Mouse (Mus musculus): Measurements from ENCODE around the gene Atp6v1g1.

Atp6v1g1 gene

DNA sequence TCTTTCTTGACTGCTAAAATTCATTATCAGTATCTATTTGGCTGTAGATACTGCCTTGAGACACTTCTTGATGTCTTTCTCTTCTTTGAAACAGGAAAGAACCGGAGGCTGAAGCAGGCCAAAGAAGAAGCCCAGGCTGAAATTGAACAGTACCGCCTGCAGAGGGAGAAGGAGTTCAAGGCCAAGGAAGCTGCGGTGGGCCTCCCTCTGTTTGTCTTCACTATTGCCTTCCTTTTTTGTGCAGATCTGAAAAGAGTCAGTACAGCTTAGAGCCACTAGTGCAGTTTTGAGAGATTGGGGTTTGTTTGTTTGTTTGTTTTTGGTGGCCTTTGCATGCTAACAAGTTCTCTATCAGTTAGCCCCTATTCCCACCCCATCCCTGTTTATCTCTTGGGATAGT is 3.9 kb downstream of the Atp6v1g1 start:
- DNase-seq = no peak

DNA sequence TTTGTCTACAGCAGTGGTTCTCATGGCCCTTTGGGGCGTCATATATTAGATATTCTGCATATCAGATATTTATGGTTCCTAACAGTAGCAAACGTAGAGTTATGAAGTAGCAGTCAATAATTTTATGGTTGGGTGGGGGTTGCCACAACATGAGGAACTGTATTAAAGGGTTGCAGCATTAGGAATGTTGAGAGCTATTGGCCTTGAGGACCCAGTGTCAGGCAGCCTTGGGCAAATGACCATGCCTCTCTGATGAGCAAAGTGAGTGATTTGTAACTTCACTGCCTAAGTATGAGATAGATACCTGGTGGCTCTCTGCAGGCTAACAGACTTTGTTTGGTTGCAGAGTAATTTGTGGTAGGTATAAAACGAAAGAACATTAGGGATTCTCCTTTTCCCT is 6.3 kb downstream of the Atp6v1g1 start:
- no peak for DNase-seq

- DNase-seq = no peak
Measured at GRCm38 (mm10) chr4:63552865-63553264, 8.3 kb downstream of the Atp6v1g1 start.

- no peak for DNase-seq
Measured at GRCm38 (mm10) chr4:63553789-63554576, 9.4 kb downstream of the Atp6v1g1 start.

GRCm38 (mm10) chr4:63554616-63555015 is 10.0 kb downstream of the Atp6v1g1 start:
- DNase-seq = no peak

DNA sequence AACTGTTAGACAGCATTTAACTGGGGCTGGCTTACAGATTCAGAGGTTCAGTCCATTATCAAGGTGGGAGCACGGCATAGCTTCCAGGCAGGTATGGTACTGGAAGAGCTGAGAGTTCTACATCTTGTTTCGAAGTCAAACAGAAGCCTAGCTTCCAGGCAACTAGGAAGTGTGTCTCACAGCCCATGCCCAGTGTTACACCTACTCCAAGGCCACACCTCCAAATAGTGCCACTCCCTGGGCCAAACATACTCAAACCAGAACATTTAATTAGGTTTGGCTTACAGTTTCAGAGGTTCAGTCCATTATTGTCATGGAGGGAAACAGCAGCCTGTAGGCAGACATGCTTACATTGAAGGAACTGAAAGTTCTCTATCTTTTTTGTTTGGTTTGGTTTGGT is 10.5 kb downstream of the Atp6v1g1 start:
- DNase-seq = no peak

GRCm38 (mm10) chr4:63556665-63557064 is 12.1 kb downstream of the Atp6v1g1 start:
- no peak for DNase-seq

DNA sequence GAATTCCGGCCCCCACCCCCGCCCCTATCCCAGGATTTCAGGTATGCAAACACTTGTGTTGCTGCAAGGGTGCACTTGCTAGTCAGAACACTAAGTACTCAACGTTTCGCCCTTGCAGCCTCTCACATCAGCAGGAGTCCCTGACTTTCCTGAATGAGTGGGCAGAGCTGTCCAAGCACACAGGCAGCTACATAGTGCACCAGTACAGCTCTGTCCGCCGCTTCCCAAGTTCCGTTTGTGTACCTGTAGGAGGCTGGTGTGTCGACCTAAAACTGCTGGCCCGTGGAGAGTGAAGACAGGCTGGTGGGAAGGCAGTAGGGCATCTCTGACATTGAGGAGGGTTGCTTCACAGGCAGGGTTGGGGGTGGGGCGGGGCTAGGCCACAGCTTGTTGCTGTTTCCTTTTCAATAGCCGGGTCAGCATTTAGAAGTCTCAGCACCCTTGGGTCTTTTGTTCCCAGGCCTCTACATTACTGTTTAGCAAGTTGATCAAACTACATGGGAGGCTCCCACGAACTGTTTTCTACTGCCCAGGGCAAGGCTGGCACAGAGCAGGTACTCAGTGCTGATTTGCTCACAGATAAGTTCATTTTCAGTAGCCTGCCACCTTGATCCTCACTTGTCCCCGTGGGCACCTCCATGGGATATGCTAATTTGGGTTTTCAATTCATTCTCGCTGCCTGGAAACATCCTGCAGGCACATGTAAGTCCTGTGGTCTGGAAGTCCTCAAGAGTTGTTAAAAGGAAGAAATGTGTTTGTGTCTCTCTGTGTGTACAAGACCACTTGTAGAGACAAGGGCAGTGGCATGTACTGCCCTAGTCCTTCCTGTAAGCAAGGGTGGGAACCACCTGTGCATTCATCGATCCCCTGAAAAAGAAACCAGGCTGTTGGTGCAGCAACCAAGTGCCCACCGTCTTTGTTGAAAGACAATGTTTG is 12.8 kb downstream of the Atp6v1g1 start:
- no peak for DNase-seq

DNA sequence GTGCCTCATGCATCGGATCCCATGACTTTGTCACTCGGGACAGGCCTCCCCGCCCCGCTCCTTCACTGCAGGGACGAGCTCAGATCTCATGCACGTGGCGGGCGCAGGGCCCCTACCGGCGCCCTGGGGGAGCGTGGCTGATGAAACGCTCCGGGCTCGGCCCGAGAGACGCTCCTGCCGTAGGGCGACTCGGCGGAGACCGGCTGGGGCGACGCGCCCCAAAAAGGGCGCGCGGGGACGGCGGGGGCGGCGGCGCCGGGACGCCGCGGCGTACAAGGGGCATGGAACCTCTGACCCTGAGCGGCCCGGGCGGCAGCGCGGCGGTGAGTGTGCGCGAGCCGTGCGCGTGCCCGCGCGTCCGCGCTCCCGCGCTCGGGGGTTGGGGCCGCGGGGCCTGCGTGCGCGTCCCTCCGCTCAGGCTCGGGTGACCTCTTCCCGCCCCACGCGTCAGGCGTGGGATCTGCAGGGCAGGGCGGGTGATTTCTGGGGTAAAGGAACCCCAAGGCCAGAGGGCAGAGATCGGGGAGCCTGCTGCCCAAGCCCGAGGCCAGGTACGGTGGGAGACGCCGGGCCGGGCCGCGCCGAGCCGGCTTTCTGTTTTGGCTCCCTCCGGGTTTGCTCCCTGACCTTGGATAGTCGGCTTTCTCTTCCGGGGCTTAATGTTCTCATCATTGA is 14.0 kb downstream of the Atp6v1g1 start, which contains the start of gene Tmem268:
Gene Tmem268, plus strand, starts transcription at position 375 of the 675 bp plus-strand sequence.
- peak; percentile 69 for DNase-seq

GRCm38 (mm10) chr4:63559127-63559697 is 14.6 kb downstream of the Atp6v1g1 start:
- no peak for DNase-seq

- no peak for DNase-seq
Measured at GRCm38 (mm10) chr4:63560079-63560478, 15.5 kb downstream of the Atp6v1g1 start.

GRCm38 (mm10) chr4:63561861-63562675 is 17.5 kb downstream of the Atp6v1g1 start:
- no peak for DNase-seq

- DNase-seq = no peak
Measured at GRCm38 (mm10) chr4:63562742-63563141, 18.2 kb downstream of the Atp6v1g1 start.

DNA sequence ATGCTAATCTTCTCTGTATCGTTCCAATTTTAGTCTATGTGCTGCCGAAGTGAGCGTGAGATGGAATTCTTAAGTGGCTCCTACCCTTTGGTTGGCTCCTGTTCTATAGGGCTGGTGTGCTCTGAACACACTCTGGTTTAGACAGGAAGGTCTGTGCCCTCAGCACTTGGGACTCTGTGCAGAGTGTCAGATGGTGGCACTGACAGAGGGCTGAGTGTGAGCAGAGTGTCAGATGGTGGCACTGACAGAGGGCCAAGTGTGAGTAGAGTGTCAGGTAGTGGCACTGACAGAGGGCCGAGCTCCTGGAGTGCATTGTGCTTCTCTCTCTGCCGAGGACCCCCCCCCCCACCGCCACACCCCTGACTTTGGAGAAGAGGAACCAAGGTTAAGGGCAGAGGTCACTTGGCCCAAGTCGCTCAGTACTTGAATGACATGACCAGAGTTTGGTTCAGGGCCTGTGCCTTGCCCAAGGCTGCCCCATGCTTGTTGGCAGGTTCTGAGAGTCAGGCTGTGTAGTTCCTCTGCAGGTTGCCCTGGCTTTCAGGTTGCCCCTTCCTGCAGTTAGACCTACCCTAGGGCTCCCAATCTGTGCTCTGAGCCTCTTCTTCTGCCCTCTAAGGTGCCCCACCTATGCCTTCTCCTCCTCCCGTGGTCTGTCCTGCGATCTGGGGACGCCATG is 23.3 kb downstream of the Atp6v1g1 start:
- DNase-seq = no peak

GRCm38 (mm10) chr4:63569322-63569721 is 24.8 kb downstream of the Atp6v1g1 start:
- DNase-seq = no peak

DNA sequence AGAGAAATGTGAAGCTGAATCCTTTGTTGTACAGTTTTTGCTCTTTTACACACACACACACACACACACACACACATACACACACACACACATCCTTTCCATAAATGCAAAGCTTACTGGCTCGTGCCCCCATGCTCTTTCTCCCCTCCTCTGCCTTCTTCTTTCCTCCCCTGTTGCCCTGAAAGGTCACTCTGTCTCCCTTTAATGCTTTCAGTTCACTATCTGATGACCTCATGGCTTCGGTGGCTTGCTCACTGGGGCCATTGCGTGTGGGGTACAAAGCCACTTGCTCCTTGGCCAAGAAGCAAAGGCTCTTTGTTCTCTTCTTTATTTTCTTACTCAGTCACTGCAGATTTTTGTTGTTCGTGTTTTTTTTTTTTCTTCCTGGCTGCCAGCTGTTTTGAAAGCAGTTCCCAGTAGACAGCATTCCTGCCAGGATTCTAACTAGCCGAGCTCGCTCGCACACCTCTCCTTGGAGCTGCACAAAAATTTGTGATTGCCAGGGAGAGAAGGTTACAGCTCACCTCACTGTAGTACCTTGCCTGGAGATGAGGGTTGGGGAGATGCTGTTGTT is 25.7 kb downstream of the Atp6v1g1 start:
- DNase-seq = no peak

GRCm38 (mm10) chr4:63572621-63573020 is 28.0 kb downstream of the Atp6v1g1 start:
- no peak for DNase-seq

DNA sequence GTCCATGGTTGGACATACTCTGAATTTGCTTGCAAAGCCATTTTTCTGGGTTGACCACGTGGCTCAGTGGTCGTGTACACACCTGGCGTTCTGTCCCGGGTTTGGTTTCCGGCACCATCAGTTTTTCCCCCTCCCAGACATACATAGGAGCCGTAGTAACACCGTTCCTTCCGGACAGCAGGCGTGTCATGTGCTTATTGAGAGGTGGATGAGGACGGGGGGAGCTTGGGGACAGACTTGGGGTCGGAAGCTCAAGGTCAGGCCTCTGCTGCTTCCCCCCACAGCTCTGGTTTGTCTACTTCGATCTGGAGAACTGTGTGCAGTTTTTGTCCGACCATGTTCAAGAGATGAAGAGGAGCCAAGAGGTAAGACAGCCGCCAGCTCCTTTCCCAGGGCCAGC is 35.1 kb downstream of the Atp6v1g1 start:
- no peak for DNase-seq

DNA sequence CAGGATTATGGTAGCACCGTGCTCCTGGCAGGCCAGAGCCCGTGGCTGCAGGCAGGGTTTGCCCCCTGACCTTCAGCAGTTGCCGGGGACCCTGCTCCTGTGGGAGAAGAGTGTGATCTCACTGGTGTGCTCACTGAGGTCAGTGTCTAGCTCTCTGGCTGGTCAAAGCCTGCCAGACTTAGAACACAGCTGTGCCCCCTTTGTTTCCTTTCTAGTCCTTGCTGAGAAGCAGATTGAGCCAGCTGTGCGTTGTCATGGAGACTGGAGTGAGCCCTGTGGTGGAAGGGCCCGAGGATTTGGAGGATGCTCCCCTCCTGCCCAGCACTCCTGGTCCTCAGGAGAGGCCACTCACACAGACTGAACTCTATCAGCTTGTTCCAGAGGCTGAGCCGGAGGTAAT is 35.5 kb downstream of the Atp6v1g1 start:
- no peak for DNase-seq

GRCm38 (mm10) chr4:63582580-63582979 is 38.0 kb downstream of the Atp6v1g1 start:
- no peak for DNase-seq

GRCm38 (mm10) chr4:63585216-63585615 is 40.6 kb downstream of the Atp6v1g1 start:
- DNase-seq = no peak
